Mouse (Mus musculus) ES-Bruce4 (cell line): Measurements from ENCODE around the gene Tnk1. TPM values are rescaled to one million over a fixed set of nuclear protein-coding genes. Genes with fewer than 3 reads are reported as not detected.
A peak's percentile ranks its signal among the peaks of the same experiment; 100 is the strongest.

Experiments used
- H3K27ac ChIP-seq: 2 replicates; pipeline ENCODE4 v1.5.1; 2012; ENCODE audit warnings: low read length, inconsistent platforms; ENCODE audit not compliant: insufficient read depth
- H3K27me3 ChIP-seq: 2 replicates; pipeline ENCODE4 v1.6.1; 2012; ENCODE audit warnings: mild to moderate bottlenecking, low read length, inconsistent platforms; ENCODE audit not compliant: control insufficient read depth, poor library complexity, insufficient read depth, severe bottlenecking
- H3K36me3 ChIP-seq: 2 replicates; pipeline ENCODE4 v1.6.1; 2012; ENCODE audit warnings: inconsistent platforms, mild to moderate bottlenecking, low read length, moderate library complexity; ENCODE audit not compliant: control insufficient read depth, poor library complexity, insufficient read depth, severe bottlenecking
- H3K4me1 ChIP-seq: one replicate; pipeline ENCODE4 v1.8.1; 2011; ENCODE audit warnings: low read length; ENCODE audit not compliant: control insufficient read depth, insufficient read depth
- H3K4me3 ChIP-seq: 2 replicates; pipeline ENCODE4 v1.5.1; 2011; ENCODE audit warnings: low read depth, mild to moderate bottlenecking, low read length
- H3K9ac ChIP-seq: 2 replicates; pipeline ENCODE4 v1.6.1; 2012; ENCODE audit warnings: low read depth, mild to moderate bottlenecking, inconsistent platforms; ENCODE audit not compliant: poor library complexity, severe bottlenecking
- H3K9me3 ChIP-seq: replicated peaks from 2 replicates; pipeline ENCODE4 v1.6.1; 2012; ENCODE audit warnings: mild to moderate bottlenecking, low read length, inconsistent platforms; ENCODE audit not compliant: control insufficient read depth, poor library complexity, insufficient read depth, severe bottlenecking
- CTCF ChIP-seq: IDR thresholded peaks from one replicate; pipeline ENCODE4 v1.8.1; 2011; ENCODE audit warnings: low read depth, low read length
- EP300 ChIP-seq: IDR thresholded peaks from 2 replicates; pipeline ENCODE4 v1.6.1; 2011; ENCODE audit warnings: low read depth, low read length; ENCODE audit not compliant: insufficient read depth
- POLR2A ChIP-seq: IDR thresholded peaks from one replicate; pipeline ENCODE4 v1.8.1; 2011; ENCODE audit warnings: low read length; ENCODE audit not compliant: insufficient read depth
- polyA plus RNA-seq: library from polyadenylated mRNA; stranded (reverse); fragments of >200 nt; gene quantifications from 2 replicates; pipeline ENCODE4 v1.2.4, GENCODE M21; 2011; ENCODE audit warnings: low read depth; ENCODE audit not compliant: missing spikeins, insufficient read depth, insufficient read length

Tnk1 gene
- polyA plus RNA-seq, 1 experiment, result 15.6 TPM

DNA sequence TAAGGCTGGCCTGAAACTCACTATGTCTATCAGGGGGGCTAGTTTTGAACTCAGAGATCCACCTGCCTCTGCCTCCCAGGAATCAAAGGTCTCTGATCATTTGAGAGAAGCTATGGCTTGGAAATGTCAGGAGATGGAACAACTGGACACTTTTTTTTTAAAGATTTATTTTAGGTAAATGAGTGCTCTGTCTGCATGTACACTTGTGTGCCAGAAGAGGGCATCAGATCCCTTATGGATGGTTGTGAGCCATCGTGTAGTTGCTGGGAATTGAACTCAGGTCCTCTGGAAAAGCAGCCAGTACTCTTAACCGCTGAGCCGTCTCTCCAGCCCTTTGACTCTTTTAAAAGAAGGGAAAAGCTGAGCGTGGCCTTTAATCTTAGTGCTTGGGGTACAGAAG, 52.2 kb downstream of the Tnk1 start:
- Histone ChIP-seq H3K9me3 (no peaks in the 10 kb centered on the region), H3K27ac (no peak overlapping the region), H3K36me3 (no peaks in the 10 kb centered on the region), H3K9ac (no peak overlapping the region), H3K4me1 (no peaks in the 10 kb centered on the region), H3K4me3 (no peak overlapping the region), H3K27me3 (peaks cover 11% of the 10 kb centered on the region)
- TF ChIP-seq EP300, result no peak
- no peak for TF ChIP-seq POLR2A
- no peak for TF ChIP-seq CTCF

DNA sequence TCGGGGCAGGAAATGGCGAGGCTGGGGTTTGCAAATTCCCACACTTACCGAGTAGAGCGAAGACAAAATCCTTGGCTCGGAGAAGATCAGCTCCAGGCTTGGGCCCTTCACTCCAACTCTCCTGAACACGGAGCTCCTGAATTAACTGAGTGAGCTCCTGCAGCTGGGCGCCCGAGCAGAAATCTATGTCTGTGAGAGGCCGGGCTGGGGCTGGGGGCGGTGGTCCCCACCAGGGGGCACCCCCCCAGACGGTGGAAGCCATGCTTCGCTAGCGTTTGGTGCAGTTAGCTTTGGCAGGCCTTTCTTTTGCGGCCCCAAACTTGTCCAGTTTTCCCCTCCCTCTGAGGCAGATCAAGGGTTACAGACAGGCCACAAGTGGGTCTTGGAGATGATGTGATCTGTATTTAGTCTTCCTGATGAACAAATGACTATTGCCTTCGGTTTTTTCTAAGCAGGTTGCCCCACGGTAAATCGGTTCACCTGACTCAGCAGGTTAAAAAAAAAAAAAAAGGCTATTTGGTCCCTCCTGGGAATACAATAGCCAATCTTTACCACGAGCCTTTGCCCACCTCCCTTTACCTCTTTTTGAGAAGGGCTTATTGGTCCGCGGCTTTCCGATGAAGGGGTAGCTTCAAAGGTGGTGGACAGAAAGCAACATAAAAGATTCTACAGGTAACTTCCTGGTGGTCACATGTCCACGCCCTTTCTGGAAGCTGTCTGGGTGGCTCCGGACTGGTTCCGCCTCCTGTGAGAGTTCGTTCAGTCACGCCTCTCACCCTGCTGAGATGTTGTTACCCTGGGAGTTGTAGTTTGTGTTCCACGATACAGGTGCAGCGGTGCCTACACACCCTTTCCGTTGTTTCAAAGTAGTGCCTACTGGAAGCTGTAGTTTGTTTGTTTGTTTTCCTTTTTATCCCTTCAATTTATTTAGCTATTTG, 53.3 kb downstream of the Tnk1 start, which contains the start of gene Tmem102:
Tmem102 (minus strand) TSS at position 653 of the 938 bp plus-strand sequence.
- TF ChIP-seq CTCF, result no peak
- peak; percentile 28 for TF ChIP-seq POLR2A
- Histone ChIP-seq H3K4me3 (peak within 1 kb of the TSS; percentile 76), H3K9ac (peak within 1 kb of the TSS; percentile 90), H3K27me3 (peaks cover 12% of the 10 kb centered on the region), H3K27ac (peak within 1 kb of the TSS; percentile 9; the same call in 1 of the 2 replicates), H3K4me1 (no peaks in the 10 kb centered on the region), H3K9me3 (no peaks in the 10 kb centered on the region), H3K36me3 (no peaks in the 10 kb centered on the region)

DNA sequence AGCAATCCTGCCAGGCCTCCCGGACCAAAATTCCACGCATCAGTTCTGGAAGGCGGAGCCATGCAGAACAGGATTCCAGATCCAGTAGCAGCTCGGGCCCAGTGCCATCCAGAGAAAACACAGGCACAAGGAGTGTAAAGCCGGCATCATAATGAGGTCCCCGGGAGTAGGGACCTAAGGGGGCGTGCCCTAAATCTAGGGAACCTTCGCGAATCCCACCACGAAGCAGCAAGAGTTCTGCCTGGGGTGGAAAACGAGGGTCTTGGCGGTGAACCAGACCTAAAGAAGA, 53.9 kb downstream of the Tnk1 start:
- peak overlapping the region; percentile 90 for H3K9ac ChIP-seq
- no peak overlapping the region for H3K27ac ChIP-seq
- peaks cover 12% of the 10 kb centered on the region for H3K27me3 ChIP-seq
- H3K9me3 ChIP-seq, result no peaks in the 10 kb centered on the region
- peak overlapping the region; percentile 76 for H3K4me3 ChIP-seq
- H3K4me1 ChIP-seq, result no peaks in the 10 kb centered on the region
- no peaks in the 10 kb centered on the region for H3K36me3 ChIP-seq
- no peak for TF ChIP-seq POLR2A
- TF ChIP-seq EP300, result no peak
- no peak for TF ChIP-seq CTCF

DNA sequence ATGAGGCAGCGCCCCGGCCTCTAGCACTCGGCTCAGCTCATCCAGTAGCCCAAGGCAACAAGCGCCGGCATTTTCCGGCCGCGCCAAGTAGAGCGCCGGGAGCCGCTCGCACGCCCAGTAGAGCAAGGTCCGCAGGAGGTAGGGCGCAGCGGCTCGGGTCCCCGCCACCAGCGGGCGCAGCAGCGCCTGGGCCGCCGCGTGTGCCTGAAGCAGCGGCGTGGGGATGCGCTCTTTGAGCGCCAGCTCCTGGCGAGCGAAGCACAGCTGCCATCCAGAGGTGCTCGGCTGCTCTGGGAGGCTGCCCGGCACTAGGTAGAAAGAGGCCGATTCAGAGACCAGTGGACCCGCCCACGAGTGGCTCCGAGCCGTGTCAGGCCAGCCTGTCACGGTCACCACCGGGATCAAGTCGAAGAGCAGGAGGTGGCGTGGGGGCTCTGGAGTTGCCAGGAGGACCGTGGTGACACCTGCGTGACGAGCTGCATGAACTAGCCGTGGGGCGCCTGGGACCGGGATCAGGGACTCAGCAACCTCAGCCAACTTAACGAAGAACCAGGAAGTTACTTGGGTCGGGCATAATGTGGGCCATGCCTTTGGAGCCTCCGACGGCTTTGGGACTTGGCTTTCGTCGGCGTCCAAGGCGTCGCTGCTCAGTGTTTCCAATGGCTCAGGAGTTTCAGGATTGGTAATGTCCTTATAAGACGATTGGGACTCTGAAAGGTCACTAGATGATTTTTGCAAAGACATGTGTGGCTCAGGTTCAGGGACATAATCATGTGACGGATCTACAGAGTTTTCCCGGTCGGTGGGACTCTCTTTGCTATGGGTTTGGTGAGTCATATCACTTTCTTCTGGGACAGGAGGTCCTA, 54.5 kb downstream of the Tnk1 start:
- H3K27me3 ChIP-seq, result peaks cover 12% of the 10 kb centered on the region
- no peaks in the 10 kb centered on the region for H3K9me3 ChIP-seq
- H3K9ac ChIP-seq, result peak overlapping the region; percentile 90
- TF ChIP-seq POLR2A, result no peak
- TF ChIP-seq CTCF, result peak; percentile 41
- TF ChIP-seq EP300, result no peak
- H3K36me3 ChIP-seq, result no peaks in the 10 kb centered on the region
- H3K27ac ChIP-seq, result no peak overlapping the region
- peak overlapping the region; percentile 76 for H3K4me3 ChIP-seq
- no peaks in the 10 kb centered on the region for H3K4me1 ChIP-seq

DNA sequence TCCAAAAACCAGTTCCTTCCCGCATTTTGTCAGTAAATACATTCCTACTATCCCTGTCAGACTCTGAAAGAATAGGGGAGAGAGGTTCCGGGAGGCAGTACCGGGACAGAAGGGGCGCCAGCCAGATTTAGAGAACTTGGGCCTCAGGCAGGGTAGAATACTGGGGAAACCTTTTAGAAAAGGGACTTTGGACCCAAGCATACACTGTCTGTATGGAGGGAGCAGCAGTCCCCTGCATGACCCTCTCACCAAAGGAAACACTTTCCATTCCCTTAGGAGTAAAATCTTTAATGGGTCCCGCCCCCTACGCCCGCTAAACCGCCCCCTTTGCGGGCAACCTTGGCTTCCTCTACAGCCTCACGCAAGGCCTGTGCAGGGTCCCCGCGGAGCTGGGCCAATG, 55.2 kb downstream of the Tnk1 start:
- TF ChIP-seq POLR2A, result no peak
- TF ChIP-seq EP300, result no peak
- TF ChIP-seq CTCF, result no peak
- H3K27ac ChIP-seq, result no peak overlapping the region
- H3K4me3 ChIP-seq, result peak overlapping the region; percentile 76
- H3K27me3 ChIP-seq, result peaks cover 12% of the 10 kb centered on the region
- peak overlapping the region; percentile 90 for H3K9ac ChIP-seq
- no peaks in the 10 kb centered on the region for H3K36me3 ChIP-seq
- H3K9me3 ChIP-seq, result no peaks in the 10 kb centered on the region
- H3K4me1 ChIP-seq, result no peaks in the 10 kb centered on the region
